Mouse (Mus musculus) MEL (cell line): Measurements from ENCODE around the gene Nid1. TPM values are rescaled to one million over a fixed set of nuclear protein-coding genes. Genes with fewer than 3 reads are reported as not detected.

Experiments used
- DNase-seq: peaks from one replicate; pipeline ENCODE4 v3.0.0; 2011; ENCODE audit warnings: low read depth, low spot score
- H3K27ac ChIP-seq: 2 replicates; pipeline ENCODE4 v1.5.1; 2012; ENCODE audit warnings: low read depth, mild to moderate bottlenecking, control low read depth, low read length, moderate library complexity; ENCODE audit not compliant: control insufficient read depth
- H3K27me3 ChIP-seq, 2 experiments: fragments of 150-350 bp in 1 of 2; sonication (generic) in 1 of 2; 2 replicates each; pipeline ENCODE4 v1.6.1; 2012; ENCODE audit warnings: low read length in 2 of 2, mild to moderate bottlenecking in 2 of 2, improper control_type of control experiment in 1 of 2, moderate library complexity in 1 of 2; ENCODE audit not compliant: insufficient read depth in 2 of 2, control insufficient read depth in 1 of 2
- H3K36me3 ChIP-seq, 2 experiments: 2 replicates each; pipeline ENCODE4 v1.6.1; 2012 to 2014; ENCODE audit warnings: low read length in 2 of 2, improper control_type of control experiment in 1 of 2, inconsistent platforms in 1 of 2, mild to moderate bottlenecking in 1 of 2; ENCODE audit not compliant: insufficient read depth in 2 of 2, control insufficient read depth in 1 of 2
- H3K4me1 ChIP-seq, 2 experiments: fragments of 150-350 bp in 1 of 2; sonication (generic) in 1 of 2; 2 replicates each; pipeline ENCODE4 v1.6.1; 2012; ENCODE audit warnings: low read length in 2 of 2, improper control_type of control experiment in 1 of 2, mild to moderate bottlenecking in 1 of 2; ENCODE audit not compliant: insufficient read depth in 2 of 2, control insufficient read depth in 1 of 2
- H3K4me3 ChIP-seq, 2 experiments: fragments of 150-350 bp in 1 of 2; sonication (generic) in 1 of 2; 2 replicates each; pipeline ENCODE4 v1.5.1; 2012; ENCODE audit warnings: low read depth in 2 of 2, low read length in 2 of 2, mild to moderate bottlenecking in 2 of 2, moderate library complexity in 2 of 2, control low read depth in 1 of 2, improper control_type of control experiment in 1 of 2; ENCODE audit not compliant: control insufficient read depth in 1 of 2, insufficient read depth in 1 of 2
- H3K79me2 ChIP-seq: 2 replicates; pipeline ENCODE4 v1.6.1; 2012; ENCODE audit warnings: mild to moderate bottlenecking, low read length, moderate library complexity; ENCODE audit not compliant: control insufficient read depth, poor library complexity, insufficient read depth
- H3K9ac ChIP-seq: 2 replicates; pipeline ENCODE4 v1.6.1; 2012; ENCODE audit warnings: low read depth, mild to moderate bottlenecking, control low read depth, low read length, moderate library complexity; ENCODE audit not compliant: control insufficient read depth, poor library complexity, severe bottlenecking
- H3K9me3 ChIP-seq: fragments of 150-350 bp; sonication (generic); replicated peaks from 2 replicates; pipeline ENCODE4 v1.6.1; 2012; ENCODE audit warnings: mild to moderate bottlenecking, low read length, improper control_type of control experiment, moderate library complexity; ENCODE audit not compliant: insufficient read depth
- BHLHE40 ChIP-seq: IDR thresholded peaks from 2 replicates; pipeline ENCODE4 v1.6.1; 2012; ENCODE audit warnings: low read depth, mild to moderate bottlenecking, inconsistent platforms, low read length, improper control_type of control experiment, borderline replicate concordance
- CHD1 ChIP-seq: IDR thresholded peaks from 2 replicates; pipeline ENCODE4 v1.6.1; 2012; ENCODE audit warnings: low read depth, mild to moderate bottlenecking, inconsistent platforms, low read length, improper control_type of control experiment
- CHD2 ChIP-seq: IDR thresholded peaks from 2 replicates; pipeline ENCODE4 v1.6.1; 2011; ENCODE audit warnings: low read length, improper control_type of control experiment
- CTCF ChIP-seq, 3 experiments: IDR thresholded peaks in 2 of 3; conservative IDR thresholded peaks in 1 of 3; 2 replicates each; pipeline ENCODE4 v1.5.1; 2011 to 2012; ENCODE audit warnings: low read length in 3 of 3, low read depth in 2 of 3, mild to moderate bottlenecking in 2 of 3, improper control_type of control experiment in 1 of 3, inconsistent platforms in 1 of 3, mixed read lengths in 1 of 3, moderate library complexity in 1 of 3; ENCODE audit not compliant: control insufficient read depth in 1 of 3, insufficient read depth in 1 of 3, poor library complexity in 1 of 3, severe bottlenecking in 1 of 3
- ELF1 ChIP-seq: IDR thresholded peaks from 2 replicates; pipeline ENCODE4 v1.6.1; 2014; ENCODE audit warnings: low read depth, mild to moderate bottlenecking, inconsistent platforms, low read length, improper control_type of control experiment, moderate library complexity
- GATA1 ChIP-seq: IDR thresholded peaks from 2 replicates; pipeline ENCODE4 v1.6.1; 2011; ENCODE audit warnings: low read depth, low read length, improper control_type of control experiment
- JUND ChIP-seq: IDR thresholded peaks from 2 replicates; pipeline ENCODE4 v1.6.1; 2011; ENCODE audit warnings: low read depth, mild to moderate bottlenecking, improper control_type of control experiment, low read length
- MXI1 ChIP-seq: IDR thresholded peaks from 2 replicates; pipeline ENCODE4 v1.6.1; 2011; ENCODE audit warnings: mild to moderate bottlenecking, low read depth, low read length, improper control_type of control experiment
- MYB ChIP-seq: IDR thresholded peaks from 2 replicates; pipeline ENCODE4 v1.6.1; 2011; ENCODE audit warnings: mild to moderate bottlenecking, low read depth, low read length, improper control_type of control experiment
- MYC ChIP-seq: IDR thresholded peaks from 2 replicates; pipeline ENCODE4 v1.6.1; 2011; ENCODE audit warnings: low read depth, mild to moderate bottlenecking, low read length, improper control_type of control experiment, moderate library complexity
- POLR2A ChIP-seq, 2 experiments: IDR thresholded peaks; 2 replicates each; pipeline ENCODE4 v1.6.1; 2011 to 2012; ENCODE audit warnings: low read length in 2 of 2, mild to moderate bottlenecking in 2 of 2, control low read depth in 1 of 2, improper control_type of control experiment in 1 of 2, low read depth in 1 of 2, moderate library complexity in 1 of 2; ENCODE audit not compliant: control insufficient read depth in 1 of 2, insufficient read depth in 1 of 2, poor library complexity in 1 of 2
- POLR2AphosphoS2 ChIP-seq: IDR thresholded peaks from 2 replicates; pipeline ENCODE4 v1.6.1; 2011; ENCODE audit warnings: low read length, improper control_type of control experiment
- POLR2AphosphoS5 ChIP-seq: IDR thresholded peaks from 2 replicates; pipeline ENCODE4 v1.6.1; 2012; ENCODE audit warnings: low read depth, borderline replicate concordance, mild to moderate bottlenecking, inconsistent platforms, low read length, moderate library complexity, mixed read lengths
- TAL1 ChIP-seq: IDR thresholded peaks from 2 replicates; pipeline ENCODE4 v1.6.1; 2012; ENCODE audit warnings: mild to moderate bottlenecking, inconsistent platforms, low read length, moderate library complexity, mixed read lengths
- TBP ChIP-seq: IDR thresholded peaks from 2 replicates; pipeline ENCODE4 v1.8.0; 2011; ENCODE audit warnings: low read depth, low read length, improper control_type of control experiment
- ZC3H11A ChIP-seq: IDR thresholded peaks from 2 replicates; pipeline ENCODE4 v1.6.1; 2012; ENCODE audit warnings: low read depth, mild to moderate bottlenecking, inconsistent platforms, low read length, improper control_type of control experiment
- ZNF384 ChIP-seq: IDR thresholded peaks from 2 replicates; pipeline ENCODE4 v1.6.1; 2012; ENCODE audit warnings: low read depth, mild to moderate bottlenecking, inconsistent platforms, low read length, improper control_type of control experiment
- polyA plus RNA-seq, 2 experiments: library from polyadenylated mRNA; stranded (reverse) in 1 of 2; unstranded in 1 of 2; fragments of >175 nt in 1 of 2; fragments of >200 nt in 1 of 2; gene quantifications; 2 replicates each; pipeline versions ENCODE4 v1.2.1 to v1.2.4; 2012; ENCODE audit warnings: low replicate concordance in 2 of 2, low read depth in 1 of 2; ENCODE audit not compliant: insufficient read length in 2 of 2, insufficient read depth in 1 of 2, missing spikeins in 1 of 2
- total RNA-seq: library from RNA; depleted of rRNA; stranded (reverse); fragments of 300-350 nt; gene quantifications from 2 replicates; pipeline ENCODE4 v1.2.3, GENCODE M21; 2012

Gene Nid1
- total and polyA plus RNA-seq, 3 experiments: not detected

GRCm38 (mm10) chr13:13547889-13548288, 110.5 kb downstream of the Nid1 start:
- no peaks in the 10 kb centered on the region for H3K9me3 ChIP-seq
- no peak for DNase-seq
- H3K4me1 ChIP-seq: peaks cover 6 to 13% of the 10 kb centered on the region in 2 experiments; a peak in 3 of 4 replicates
- no peaks in the 10 kb centered on the region for H3K27me3 ChIP-seq
- H3K9ac ChIP-seq: no peak overlapping the region
- no peaks in the 10 kb centered on the region for H3K79me2 ChIP-seq
- TF ChIP-seq CHD1 (no peak), GATA1 (no peak), CTCF (IDR thresholded peaks at IDR 0.05 in 2 of 3, conservative IDR thresholded peaks at IDR 0.05 in 1 of 3; ENCODE audit: control insufficient read depth in 1 of 3, insufficient read depth in 1 of 3, low read depth in 2 of 3, low read length in 3 of 3, poor library complexity in 1 of 3, severe bottlenecking in 1 of 3) (no peak), TBP (no peak), MYB (no peak), ZNF384 (no peak), JUND (no peak), MYC (no peak), POLR2A (IDR thresholded peaks at IDR 0.05; ENCODE audit: control insufficient read depth in 1 of 2, insufficient read depth in 1 of 2, low read depth in 1 of 2, low read length in 2 of 2, poor library complexity in 1 of 2) (no peak), ELF1 (no peak)
- no peak overlapping the region for H3K4me3 ChIP-seq
- no peak overlapping the region for H3K27ac ChIP-seq
- peaks cover 0 to 4% of the 10 kb centered on the region in 2 experiments; a peak in 2 of 4 replicates for H3K36me3 ChIP-seq

- Histone ChIP-seq H3K4me1 (peaks cover 6 to 13% of the 10 kb centered on the region in 2 experiments; a peak in 3 of 4 replicates), H3K27ac (no peak overlapping the region), H3K27me3 (no peaks in the 10 kb centered on the region), H3K9me3 (no peaks in the 10 kb centered on the region), H3K36me3 (peaks cover 0 to 4% of the 10 kb centered on the region in 2 experiments; a peak in 2 of 4 replicates), H3K4me3 (no peak overlapping the region), H3K9ac (no peak overlapping the region), H3K79me2 (no peaks in the 10 kb centered on the region)
- DNase-seq: no peak
- TF ChIP-seq ZNF384 (no peak), ZC3H11A (no peak), MXI1 (no peak), JUND (no peak), TAL1 (no peak), CHD2 (no peak), POLR2AphosphoS2 (no peak), POLR2AphosphoS5 (no peak), ELF1 (no peak), GATA1 (no peak), BHLHE40 (no peak)
Measured at GRCm38 (mm10) chr13:13548431-13549190, 111.3 kb downstream of the Nid1 start.
